Mouse (Mus musculus) myocyte (in vitro differentiated cells): Measurements from ENCODE around the gene Sprr3. TPM values are rescaled to one million over a fixed set of nuclear protein-coding genes. Genes with fewer than 3 reads are reported as not detected.

ENCODE experiments used
- H3K27me3 ChIP-seq: one replicate; pipeline ENCODE4 v1.6.1; 2011; ENCODE audit not compliant: control insufficient read depth, insufficient read depth, insufficient read length
- H3K36me3 ChIP-seq: one replicate; pipeline ENCODE4 v1.6.1; 2011; ENCODE audit not compliant: control insufficient read depth, insufficient read depth
- H3K4me2 ChIP-seq: one replicate; pipeline ENCODE4 v1.6.1; 2011; ENCODE audit warnings: low read depth, control low read depth
- H3K4me3 ChIP-seq: one replicate; pipeline ENCODE4 v1.5.1; 2011; ENCODE audit warnings: mild to moderate bottlenecking, control low read depth, moderate library complexity
- H3K79me2 ChIP-seq: one replicate; pipeline ENCODE4 v1.6.1; 2011; ENCODE audit not compliant: control insufficient read depth, insufficient read depth
- H3ac ChIP-seq: one replicate; pipeline ENCODE4 v1.6.1; 2011; ENCODE audit not compliant: control insufficient read depth, insufficient read length
- CEBPB ChIP-seq: IDR thresholded peaks from 2 replicates; pipeline ENCODE4 v1.6.1; 2011; ENCODE audit warnings: mild to moderate bottlenecking, moderate library complexity; ENCODE audit not compliant: poor library complexity, insufficient read depth, severe bottlenecking
- E2F4 ChIP-seq: IDR thresholded peaks from one replicate; pipeline ENCODE4 v1.6.1; 2011; ENCODE audit warnings: mild to moderate bottlenecking, control low read depth, moderate library complexity; ENCODE audit not compliant: insufficient read depth
- MAX ChIP-seq: IDR thresholded peaks from one replicate; pipeline ENCODE4 v1.6.1; 2011; ENCODE audit warnings: low read depth, mild to moderate bottlenecking, control low read depth
- MYOD1 ChIP-seq, 3 experiments: IDR thresholded peaks; one replicate each; pipeline ENCODE4 v1.6.1; 2011; ENCODE audit warnings: control low read depth in 2 of 3, low read depth in 2 of 3, mild to moderate bottlenecking in 2 of 3, moderate library complexity in 1 of 3; ENCODE audit not compliant: insufficient read length in 2 of 3, control insufficient read depth in 1 of 3
- MYOG ChIP-seq, 3 experiments: IDR thresholded peaks; one replicate each; pipeline ENCODE4 v1.6.1; 2011; ENCODE audit warnings: control low read depth in 2 of 3, low read depth in 2 of 3, mild to moderate bottlenecking in 2 of 3; ENCODE audit not compliant: insufficient read length in 2 of 3, control insufficient read depth in 1 of 3, insufficient read depth in 1 of 3
- POLR2A ChIP-seq: IDR thresholded peaks from one replicate; pipeline ENCODE4 v1.6.1; 2011; ENCODE audit warnings: low read depth, mild to moderate bottlenecking, control low read depth, moderate library complexity; ENCODE audit not compliant: insufficient read length
- POLR2AphosphoS2 ChIP-seq: IDR thresholded peaks from one replicate; pipeline ENCODE4 v1.6.1; 2011; ENCODE audit warnings: low read depth, control low read depth; ENCODE audit not compliant: insufficient read length
- REST ChIP-seq: IDR thresholded peaks from one replicate; pipeline ENCODE4 v1.6.1; 2011; ENCODE audit warnings: mild to moderate bottlenecking, control low read depth, moderate library complexity; ENCODE audit not compliant: insufficient read depth, insufficient read length
- SRF ChIP-seq: IDR thresholded peaks from one replicate; pipeline ENCODE4 v1.6.1; 2011; ENCODE audit warnings: low read depth; ENCODE audit not compliant: control insufficient read depth, insufficient read length
- TCF12 ChIP-seq: IDR thresholded peaks from one replicate; pipeline ENCODE4 v1.6.1; 2011; ENCODE audit warnings: mild to moderate bottlenecking, control low read depth; ENCODE audit not compliant: poor library complexity, insufficient read depth, severe bottlenecking
- TCF3 ChIP-seq: IDR thresholded peaks from one replicate; pipeline ENCODE4 v1.6.1; 2011; ENCODE audit warnings: low read depth, control low read depth; ENCODE audit not compliant: insufficient read length
- USF1 ChIP-seq: IDR thresholded peaks from one replicate; pipeline ENCODE4 v1.6.1; 2011; ENCODE audit warnings: low read depth, mild to moderate bottlenecking, control low read depth, moderate library complexity
- polyA plus RNA-seq: library from polyadenylated mRNA; unstranded; fragments of >200 nt; fragmentation: generic; extraction: Trizol; gene quantifications from one replicate; pipeline ENCODE4 v1.2.1, GENCODE M21; 2012; ENCODE audit warnings: missing spikeins

Sprr3 gene
- polyA plus RNA-seq, 1 experiment: not detected

DNA sequence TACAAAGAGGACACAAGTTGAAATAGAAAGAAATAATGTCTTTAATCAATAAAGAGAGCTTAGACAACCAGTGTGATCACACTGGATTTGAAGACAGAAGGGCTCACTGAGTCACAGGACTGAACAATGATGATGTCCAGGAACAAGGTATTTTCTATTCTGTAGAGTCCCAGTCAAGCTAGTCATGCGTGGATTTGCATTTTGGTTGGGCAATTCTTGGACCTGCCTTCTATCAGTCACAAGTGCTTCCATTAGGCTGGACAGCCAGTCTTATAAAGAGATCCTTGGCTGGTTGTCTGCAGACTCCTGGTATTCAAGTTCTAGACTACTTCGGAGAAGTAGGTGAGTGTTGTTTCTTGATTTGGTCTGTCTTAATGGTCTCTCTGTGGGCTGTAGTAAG lies 50.8 kb downstream of the Sprr3 start, which contains the start of gene Sprr2i:
Sprr2i (plus strand) TSS at position 301 of the 400 bp plus-strand sequence.
- Histone ChIP-seq H3ac (no peak within 1 kb of the TSS), H3K4me2 (no peak within 1 kb of the TSS), H3K27me3 (no peaks in the 10 kb centered on the region), H3K79me2 (no peaks in the 10 kb centered on the region), H3K4me3 (no peak within 1 kb of the TSS), H3K36me3 (no peaks in the 10 kb centered on the region)
- TF ChIP-seq MAX (no peak), MYOD1 (IDR thresholded peaks at IDR 0.05; ENCODE audit: control insufficient read depth in 1 of 3, insufficient read length in 2 of 3, low read depth in 2 of 3) (no peak), SRF (no peak), TCF3 (no peak), E2F4 (no peak), CEBPB (no peak), POLR2A (no peak), MYOG (IDR thresholded peaks at IDR 0.05; ENCODE audit: control insufficient read depth in 1 of 3, insufficient read depth in 1 of 3, insufficient read length in 2 of 3, low read depth in 2 of 3) (no peak), REST (no peak), TCF12 (no peak), USF1 (no peak), POLR2AphosphoS2 (no peak)

Other genes starting within 250 kb of the Sprr3 start
- gene Sprr2a1, start 242.9 kb downstream of the Sprr3 start, polyA plus RNA-seq: not detected
- 2.1 TPM for gene Sprr2a2, start 242.8 kb downstream of the Sprr3 start, polyA plus RNA-seq
- 0.25 TPM for gene Sprr2a3, start 173.3 kb downstream of the Sprr3 start, polyA plus RNA-seq
- 0.06 TPM for gene Sprr2b, start 142.1 kb downstream of the Sprr3 start, polyA plus RNA-seq
- not detected for gene Sprr2d, start 119.6 kb downstream of the Sprr3 start, polyA plus RNA-seq
- not detected for gene Sprr2e, start 106.6 kb downstream of the Sprr3 start, polyA plus RNA-seq
- gene Sprr2f, start 93.5 kb downstream of the Sprr3 start, polyA plus RNA-seq: not detected
- gene Sprr2h, start 73.0 kb downstream of the Sprr3 start, polyA plus RNA-seq: 0.06 TPM
- gene Sprr2i, start 50.7 kb downstream of the Sprr3 start, polyA plus RNA-seq: not detected
- not detected for gene Sprr2j-ps, start 40.6 kb downstream of the Sprr3 start, polyA plus RNA-seq
- 13.6 TPM for gene Gm9774, start 29.3 kb downstream of the Sprr3 start, polyA plus RNA-seq
- 2.8 TPM for gene Sprr2k, start 26.1 kb downstream of the Sprr3 start, polyA plus RNA-seq
- 0.05 TPM for gene Sprr1b, start 19.9 kb downstream of the Sprr3 start, polyA plus RNA-seq
- gene Sprr1a, start 27.2 kb upstream of the Sprr3 start, polyA plus RNA-seq: 9.2 TPM
- not detected for gene Sprr4, start 41.8 kb upstream of the Sprr3 start, polyA plus RNA-seq
- gene 2310046K23Rik, start 75.8 kb upstream of the Sprr3 start, polyA plus RNA-seq: not detected
- gene Ivl, start 115.0 kb upstream of the Sprr3 start, polyA plus RNA-seq: not detected
- gene Smcp, start 130.3 kb upstream of the Sprr3 start, polyA plus RNA-seq: not detected
- gene 2210017I01Rik, start 148.8 kb upstream of the Sprr3 start, polyA plus RNA-seq: not detected
- gene Lce6a, start 162.9 kb upstream of the Sprr3 start, polyA plus RNA-seq: not detected
- gene Lce1a1, start 189.6 kb upstream of the Sprr3 start, polyA plus RNA-seq: not detected
- gene Lce1b, start 198.2 kb upstream of the Sprr3 start, polyA plus RNA-seq: not detected
- not detected for gene Lce1a2, start 211.6 kb upstream of the Sprr3 start, polyA plus RNA-seq
- not detected for gene Lce1c, start 220.5 kb upstream of the Sprr3 start, polyA plus RNA-seq
- gene Lce1d, start 228.5 kb upstream of the Sprr3 start, polyA plus RNA-seq: not detected